Mouse (Mus musculus) brain, embryonic 14.5 days (tissue): ENCODE measurements around the gene Neurl2. TPM values are rescaled to one million over a fixed set of nuclear protein-coding genes. Genes with fewer than 3 reads are reported as not detected.
A peak's percentile ranks its signal among the peaks of the same experiment; 100 is the strongest.

ENCODE experiments used
- DNase-seq: peaks from one replicate; pipeline ENCODE4 v3.0.0-alpha.2; 2011; ENCODE audit warnings: low read depth
- CTCF ChIP-seq: fragments of 200-500 bp; IDR thresholded peaks from 2 replicates; pipeline ENCODE4 v1.5.1; 2012; ENCODE audit warnings: inconsistent platforms, mild to moderate bottlenecking, moderate library complexity, borderline replicate concordance; ENCODE audit not compliant: insufficient read depth, insufficient read length; ENCODE audit errors: extremely low read depth
- POLR2A ChIP-seq: fragments of 200-500 bp; IDR thresholded peaks from 2 replicates; pipeline ENCODE4 v1.6.1; 2012; ENCODE audit warnings: mild to moderate bottlenecking, inconsistent platforms, borderline replicate concordance; ENCODE audit not compliant: poor library complexity, insufficient read depth, insufficient read length, severe bottlenecking; ENCODE audit errors: extremely low read depth
- polyA plus RNA-seq: library from polyadenylated mRNA; depleted of rRNA; stranded (reverse); fragments of >200 nt; gene quantifications from 2 replicates; pipeline ENCODE4 v1.2.3, GENCODE M21; 2012

The Neurl2 gene
- polyA plus RNA-seq, 1 experiment: 7.0 TPM

DNA sequence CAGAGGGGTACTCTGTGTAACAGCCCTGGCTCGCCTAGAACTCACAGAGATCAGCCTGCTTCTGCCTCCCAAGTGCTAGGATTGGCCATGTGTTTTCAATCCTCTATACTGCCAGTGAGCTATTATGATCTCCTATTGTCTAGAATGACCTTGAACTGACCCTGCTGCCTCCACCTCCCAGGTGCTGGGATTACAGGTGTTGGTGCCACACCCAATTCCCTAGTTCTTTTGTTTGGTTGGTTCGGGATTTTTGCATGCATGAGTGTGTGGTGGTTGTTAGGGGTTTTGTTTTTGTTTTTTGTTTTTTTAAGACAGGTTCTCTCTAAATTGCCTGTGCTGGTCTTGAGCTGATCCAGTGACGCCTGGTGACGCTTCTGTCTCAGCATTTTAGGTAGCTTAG, 9.3 kb downstream of the Neurl2 start:
- TF ChIP-seq POLR2A (no peak), CTCF (no peak)
- no peak for DNase-seq

DNA sequence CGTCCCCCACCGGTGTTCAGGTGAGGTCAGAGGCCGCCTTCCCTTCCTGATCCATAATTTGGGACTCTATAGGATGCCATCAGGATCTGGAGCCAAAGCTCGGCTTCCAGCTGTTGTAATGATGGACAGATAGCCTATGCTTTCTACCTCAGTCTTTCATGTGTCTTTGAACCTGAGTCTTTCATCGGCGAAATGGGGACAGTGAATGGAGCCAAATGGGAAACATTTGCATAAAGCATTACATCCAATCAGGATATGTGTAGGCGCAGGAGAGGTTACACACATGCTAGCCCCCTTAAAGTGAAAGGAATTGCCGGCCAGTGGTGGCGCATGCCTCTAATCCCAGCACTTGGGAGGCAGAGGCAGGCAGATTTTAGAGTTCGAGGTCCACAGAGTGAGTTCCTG, 10.1 kb downstream of the Neurl2 start:
- no peak for TF ChIP-seq CTCF
- TF ChIP-seq POLR2A: no peak
- DNase-seq: peak; percentile 79

DNA sequence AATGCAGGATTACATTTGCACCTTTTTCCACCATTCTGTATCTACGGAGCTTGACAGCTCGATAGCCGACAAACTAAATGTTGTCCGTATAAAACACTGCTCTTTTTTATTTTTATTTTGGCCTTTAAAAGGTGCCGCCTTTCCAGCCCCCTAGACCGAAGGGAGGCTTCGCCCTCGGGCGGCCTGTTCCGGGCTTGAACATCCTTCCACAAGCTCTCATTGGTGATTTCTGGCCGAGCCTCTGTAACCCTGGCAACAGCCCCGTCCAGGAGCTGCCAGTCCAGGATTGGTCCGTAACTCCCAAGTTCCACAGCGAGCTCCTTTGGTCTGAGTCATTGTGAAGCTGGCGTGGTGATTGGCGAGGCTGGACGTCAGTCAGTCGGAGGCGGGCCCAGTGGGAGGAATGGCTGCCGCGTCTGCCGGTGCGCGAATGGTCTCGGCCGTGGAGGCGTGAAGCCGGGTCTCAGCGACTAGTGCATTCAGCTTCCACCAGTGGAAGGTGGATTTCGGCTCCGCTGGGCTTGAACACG, 10.6 kb downstream of the Neurl2 start, which contains the start of gene Zswim1:
Gene Zswim1, plus strand, starts transcription at position 51 of the 530 bp plus-strand sequence.
- DNase-seq: peak; percentile 99
- TF ChIP-seq POLR2A: peak; percentile 74; the same call in 1 of the 2 replicates
- no peak for TF ChIP-seq CTCF

DNA sequence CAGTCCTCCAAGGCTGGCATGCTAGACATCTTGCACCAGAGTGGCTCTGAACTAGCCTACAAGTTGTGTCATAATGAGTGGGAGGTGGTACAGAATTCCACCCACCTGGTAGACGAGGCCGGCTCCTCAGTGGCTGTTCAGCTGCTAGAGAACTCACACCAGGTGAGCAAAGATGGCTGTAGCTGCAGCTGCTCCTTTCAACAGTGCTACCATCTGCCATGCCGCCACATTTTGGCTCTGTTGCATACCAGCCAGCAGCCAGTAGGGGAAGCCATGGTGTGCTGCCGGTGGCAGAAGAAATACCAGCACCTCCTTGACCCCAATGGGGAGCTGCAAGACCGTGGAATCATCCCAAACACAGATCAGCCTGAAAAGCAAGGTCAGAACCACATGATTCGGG, 12.2 kb downstream of the Neurl2 start:
- DNase-seq: no peak
- TF ChIP-seq POLR2A (no peak), CTCF (no peak)

DNA sequence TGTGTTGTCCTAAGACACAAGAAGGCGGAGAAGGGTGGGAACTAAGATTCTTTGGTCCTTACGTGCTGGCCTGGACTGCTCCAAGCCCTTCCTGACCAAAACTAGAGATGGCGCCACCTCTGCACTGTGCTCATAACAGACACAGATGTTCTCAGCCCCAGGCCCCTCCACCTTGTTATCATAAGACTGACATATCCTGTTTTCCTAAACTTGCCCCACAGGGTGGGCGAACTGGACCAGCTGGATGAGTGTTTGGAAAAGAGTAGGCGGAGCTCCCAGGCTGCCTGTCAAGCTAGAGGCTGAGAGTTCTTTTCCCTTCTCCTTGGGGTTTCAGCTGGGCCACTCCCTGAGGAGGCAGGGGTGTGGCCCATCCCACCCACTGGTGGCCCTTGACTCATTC, 15.6 kb downstream of the Neurl2 start:
- peak; percentile 17 for DNase-seq
- TF ChIP-seq CTCF (no peak), POLR2A (no peak)

DNA sequence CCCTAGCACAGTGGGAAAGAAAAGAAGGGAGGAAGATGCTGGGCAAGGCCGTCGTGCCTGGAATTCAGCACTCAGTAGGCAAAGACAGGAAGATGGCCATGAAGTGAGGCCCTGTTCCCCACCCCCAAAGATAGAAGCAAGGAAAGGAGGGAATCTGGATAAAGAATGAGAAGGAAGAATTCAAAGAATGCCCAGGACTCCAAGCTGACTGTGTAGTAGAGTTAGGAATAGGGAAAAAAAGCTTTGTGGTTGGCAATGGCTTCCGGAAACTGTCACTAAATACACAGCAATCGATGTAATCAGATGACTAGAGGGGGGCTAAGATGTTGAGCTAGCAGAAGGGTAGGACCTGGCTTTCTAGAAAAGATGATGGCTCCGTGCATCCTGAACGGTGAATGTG, 16.1 kb downstream of the Neurl2 start:
- DNase-seq: no peak
- TF ChIP-seq POLR2A: no peak

DNA sequence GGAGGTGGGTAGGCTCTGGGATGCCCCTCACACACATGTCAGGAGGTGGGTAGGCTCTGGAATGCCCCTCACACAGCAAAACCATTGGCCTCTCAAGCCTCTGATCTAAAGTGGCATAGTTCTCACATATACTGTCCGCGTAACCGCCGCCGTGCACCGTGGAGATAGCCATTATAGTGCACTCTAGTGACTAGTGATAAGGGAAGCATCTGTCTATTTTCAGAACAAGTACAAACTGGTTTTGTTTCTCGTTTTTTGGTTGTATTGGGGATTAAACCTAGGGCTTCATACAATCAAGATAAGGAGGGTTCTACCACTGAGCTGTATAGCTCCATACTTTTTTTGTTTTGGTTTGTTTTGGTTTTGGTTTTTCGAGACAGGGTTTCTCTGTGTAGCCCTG, 17.4 kb downstream of the Neurl2 start:
- no peak for DNase-seq
- TF ChIP-seq CTCF (no peak), POLR2A (no peak)

DNA sequence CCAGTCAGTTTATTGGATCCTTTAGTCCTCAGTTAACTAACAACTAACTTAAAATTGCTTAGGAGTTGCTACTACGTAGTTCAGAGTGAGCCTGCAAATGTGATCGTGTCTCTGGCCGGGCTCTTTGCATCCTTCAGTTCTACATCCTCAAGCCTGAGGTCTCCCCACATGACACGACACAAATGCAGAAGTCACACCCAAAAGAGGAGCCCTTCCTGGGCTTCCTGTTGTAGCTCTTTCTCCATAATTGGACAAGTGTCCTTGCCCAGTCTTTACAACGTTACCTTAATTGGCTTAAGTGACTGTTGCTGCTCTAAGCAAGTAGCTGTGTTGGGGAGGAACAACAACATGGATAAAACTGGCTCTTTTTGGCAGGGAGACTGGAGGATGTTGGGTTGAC, 17.9 kb downstream of the Neurl2 start:
- DNase-seq: no peak
- TF ChIP-seq POLR2A (no peak), CTCF (no peak)

DNA sequence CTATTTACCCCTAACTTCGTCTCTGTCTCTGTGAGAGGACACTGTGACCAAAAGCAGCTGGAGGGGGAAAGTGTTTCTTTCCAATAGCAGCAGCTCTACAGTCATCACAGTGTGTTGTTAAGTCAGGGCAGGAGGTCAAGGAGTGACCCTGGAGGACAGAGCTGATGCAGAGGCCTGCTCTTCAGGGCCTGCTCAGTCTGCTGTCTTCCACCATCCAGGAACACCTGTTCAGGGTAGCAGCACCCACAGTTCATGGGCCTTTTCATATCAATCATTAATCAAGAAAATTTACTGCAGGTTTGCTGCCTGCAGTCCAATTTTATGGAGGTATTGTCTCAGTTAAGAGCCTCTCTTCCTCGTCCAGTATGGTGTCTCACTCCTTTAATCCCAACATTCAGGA, 19.7 kb downstream of the Neurl2 start:
- TF ChIP-seq CTCF (no peak), POLR2A (no peak)
- no peak for DNase-seq

DNA sequence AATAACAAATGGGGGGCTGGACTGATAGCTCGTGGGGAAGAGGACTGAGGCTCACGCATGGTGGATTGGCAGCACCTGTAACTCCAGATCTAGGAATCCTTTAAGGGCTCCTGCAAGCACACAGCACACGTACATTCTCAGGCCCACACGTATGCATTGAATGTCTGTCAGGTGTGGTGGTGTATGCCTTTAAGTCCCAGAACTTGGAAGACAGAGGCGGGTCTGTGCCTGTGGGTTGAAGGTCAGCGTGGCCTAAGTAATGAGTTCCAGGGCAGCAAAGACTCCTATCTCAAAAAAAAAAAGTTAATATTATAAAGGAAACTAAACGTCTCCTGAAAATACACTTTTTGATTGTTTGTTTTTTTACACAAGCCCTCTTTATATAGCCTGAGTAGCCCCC, 26.6 kb downstream of the Neurl2 start:
- no peak for DNase-seq
- no peak for TF ChIP-seq POLR2A
- TF ChIP-seq CTCF: no peak

DNA sequence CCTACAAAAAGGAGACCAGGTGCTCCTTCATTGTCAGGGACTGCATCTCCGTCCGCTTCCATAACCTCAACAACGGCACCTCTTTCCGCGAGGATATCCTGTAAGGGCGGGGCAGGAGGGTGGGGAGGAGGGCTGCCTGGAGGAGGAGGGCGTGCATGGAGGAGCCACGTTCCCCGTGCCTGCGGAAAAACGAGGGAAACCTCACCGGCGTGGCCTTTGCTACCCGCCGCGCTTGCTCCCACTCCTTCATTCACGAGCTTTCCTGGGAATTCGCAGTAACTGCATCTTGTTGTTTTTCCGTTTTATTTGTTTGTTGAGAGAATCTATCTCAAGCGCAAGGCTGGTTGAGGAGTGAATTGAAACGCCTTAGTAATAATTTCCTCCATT, 27.9 kb downstream of the Neurl2 start:
- TF ChIP-seq POLR2A (no peak), CTCF (no peak)
- DNase-seq: no peak

DNA sequence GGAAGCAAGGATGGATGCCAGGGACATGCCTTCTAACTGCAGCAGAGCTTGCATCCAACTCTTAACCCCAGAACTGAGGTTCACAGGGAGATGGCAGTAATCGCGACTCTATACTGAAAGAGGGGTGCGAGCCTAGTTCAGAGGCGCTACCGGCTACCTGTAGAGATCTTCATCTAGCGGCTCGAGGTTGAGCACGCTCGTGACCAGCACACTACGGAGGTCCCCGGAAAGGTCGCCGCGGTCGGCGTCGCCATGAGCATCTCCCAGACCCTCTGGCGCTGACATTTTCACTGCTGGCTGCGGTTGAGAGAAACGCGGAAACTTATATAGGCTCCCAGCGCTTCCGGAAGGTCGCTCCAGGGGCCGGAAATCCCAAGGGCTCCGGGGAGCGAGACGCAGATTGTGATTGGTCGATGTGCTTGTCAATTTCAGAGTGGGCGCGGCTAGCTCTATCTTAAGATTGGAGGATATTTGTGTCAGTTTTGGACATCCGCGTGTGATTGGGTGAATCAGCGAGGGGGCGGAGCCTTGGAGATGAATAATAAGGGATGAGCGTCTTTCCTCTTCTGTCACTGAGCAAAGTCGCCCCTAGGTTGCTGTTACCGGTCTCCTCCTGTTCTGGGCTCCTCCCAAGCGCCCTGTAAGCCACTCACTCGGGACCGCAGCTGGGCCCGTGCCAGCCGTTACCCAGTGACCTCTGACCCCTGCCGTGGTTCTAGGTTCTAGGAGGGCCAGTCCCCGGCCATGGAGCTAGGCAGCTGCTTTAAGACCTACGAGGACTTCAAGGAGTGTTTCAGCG, 28.5 kb downstream of the Neurl2 start, which contains the start of the genes Acot8 and Zswim3:
Gene Acot8, minus strand, starts transcription at position 350 of the 799 bp plus-strand sequence.
Gene Zswim3, plus strand, starts transcription at position 566 of the 799 bp plus-strand sequence.
- TF ChIP-seq CTCF: no peak
- TF ChIP-seq POLR2A: peak; percentile 58; the same call in 1 of the 2 replicates
- peak; percentile 99 for DNase-seq

DNA sequence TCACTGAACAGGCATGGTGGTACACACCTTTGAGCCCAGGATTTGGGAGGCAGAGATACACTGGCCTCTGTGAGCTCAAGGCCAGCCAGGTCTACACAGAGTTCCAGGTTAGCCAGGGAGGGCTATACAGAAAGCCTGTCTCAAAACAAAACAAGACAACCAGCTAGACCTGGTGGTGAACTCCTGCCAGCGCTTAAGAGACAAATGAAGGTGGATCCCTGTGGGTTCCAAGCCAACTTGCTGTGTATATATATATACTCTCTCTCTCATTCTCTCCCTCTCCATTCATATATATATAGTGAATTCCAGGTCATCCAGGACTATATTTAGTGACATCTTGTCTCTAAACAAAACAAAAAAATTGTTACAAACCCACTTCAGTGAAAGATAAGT, 29.3 kb downstream of the Neurl2 start:
- no peak for DNase-seq
- TF ChIP-seq POLR2A (no peak), CTCF (no peak)
